Comparison of ENCODE assay signal across 26 mouse cellular contexts in the genomic region with DNA sequence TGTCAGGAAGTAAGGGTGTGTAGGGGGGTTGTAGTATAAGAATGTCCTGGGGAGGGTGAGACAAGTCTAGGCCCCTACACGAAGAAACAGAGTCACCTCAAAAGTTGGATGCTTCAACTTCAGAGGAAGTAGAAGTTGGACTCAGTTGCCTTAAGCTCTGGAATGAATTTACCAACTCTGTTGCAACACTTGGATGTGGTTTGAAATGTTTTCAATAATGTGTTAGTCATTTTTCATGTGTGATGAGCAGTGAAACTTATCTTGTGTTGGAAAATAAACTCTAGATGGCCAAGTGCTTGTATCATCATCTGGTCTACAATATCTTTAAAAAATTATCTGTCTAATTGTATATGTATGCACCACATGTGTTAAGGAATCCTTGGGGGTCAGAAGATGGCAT. TPM values are rescaled to one million over a fixed set of nuclear protein-coding genes. Genes with fewer than 3 reads are reported as not detected.
DNase-seq lines count a peak whose midpoint lies in the region; ATAC-seq and TF ChIP-seq lines count a peak whose summit lies in the region.
"Had no signal": no experiment of that assay in that cellular context is flagged by ENCODE, and none has a peak within 500 bp of the region (broad histone marks: within the 10 kb centered on the region; RNA-seq: fewer than 3 reads in every experiment).

No protein-coding gene starts in this region.

- WGBS in hindbrain, embryonic 11.5 days: 81% methylated on average over 1 of the region's 1 CpGs
- 79% methylated on average over 1 of the region's 1 CpGs for WGBS in hindbrain, postnatal 0 days

- no peaks in the 10 kb centered on the region for H3K79me2 ChIP-seq in myocyte (ENCODE audit: control insufficient read depth, insufficient read depth)

- no peaks in the 10 kb centered on the region for H3K9me3 ChIP-seq in hindbrain, embryonic 11.5 days (ENCODE audit: control insufficient read depth, low read length)
- H3K9me3 ChIP-seq in hindbrain, postnatal 0 days (ENCODE audit: low read length): no peaks in the 10 kb centered on the region
- H3K9me3 ChIP-seq: embryonic facial prominence, embryonic 12.5 days; G1E; heart, embryonic 15.5 days had no signal

- no peak overlapping the region for H3K4me2 ChIP-seq in myocyte (ENCODE audit: low read depth)
- no peak overlapping the region for H3K4me2 ChIP-seq in hindbrain, embryonic 11.5 days (replicated peaks; ENCODE audit: low read depth, low read length)
- no peak overlapping the region for H3K4me2 ChIP-seq in hindbrain, postnatal 0 days (ENCODE audit: low read depth, low read length)
- H3K4me2 ChIP-seq: embryonic facial prominence, embryonic 12.5 days; heart, embryonic 11.5 days; heart, embryonic 15.5 days; hindbrain, embryonic 14.5 days had no signal

- no peak for ATAC-seq in hindbrain, embryonic 11.5 days (ENCODE audit: low FRiP score)
- no peak for ATAC-seq in hindbrain, postnatal 0 days
- ATAC-seq: CD4-positive, CD25-positive, alpha-beta regulatory T cell, adult 4 months; forebrain, embryonic 14.5 days; intestine, embryonic 16.5 days had no signal

- peak overlapping the region; percentile 19; the same call in 1 of the 2 replicates for H3K27ac ChIP-seq in bone marrow macrophage, adult 2 months (ENCODE audit: insufficient read depth, low read depth, low read length)
- no peak overlapping the region for H3K27ac ChIP-seq in hindbrain, embryonic 11.5 days (ENCODE audit: low read depth, low read length)
- H3K27ac ChIP-seq in hindbrain, postnatal 0 days: no peak overlapping the region
- H3K27ac ChIP-seq: embryonic facial prominence, embryonic 12.5 days; heart, adult 2 months; heart, embryonic 15.5 days; hindbrain, embryonic 14.5 days had no signal

- H3K4me1 ChIP-seq in bone marrow macrophage, adult 2 months (ENCODE audit: control insufficient read depth, insufficient read depth, low read length): peaks cover 7% of the 10 kb centered on the region
- H3K4me1 ChIP-seq in hindbrain, embryonic 11.5 days (replicated peaks; ENCODE audit: control insufficient read depth, insufficient read depth, low read length): no peaks in the 10 kb centered on the region
- H3K4me1 ChIP-seq in hindbrain, postnatal 0 days (ENCODE audit: insufficient read depth, low read length): no peaks in the 10 kb centered on the region
- H3K4me1 ChIP-seq: embryonic facial prominence, embryonic 12.5 days; heart, embryonic 15.5 days had no signal

- no peak overlapping the region for H3K9ac ChIP-seq in hindbrain, embryonic 11.5 days (ENCODE audit: low read depth, low read length)
- H3K9ac ChIP-seq in hindbrain, postnatal 0 days (replicated peaks; ENCODE audit: low read length): no peak overlapping the region
- H3K9ac ChIP-seq: embryonic facial prominence, embryonic 12.5 days; heart, embryonic 15.5 days; hindbrain, embryonic 14.5 days had no signal

- DNase-seq in 3134 (ENCODE audit: extremely low read depth, insufficient read length, low spot score): peak; percentile 71
- peak; percentile 27 for DNase-seq in Muller cell, postnatal 12 days (ENCODE audit: inconsistent ontology term)
- no peak for DNase-seq in hindbrain, embryonic 11.5 days (ENCODE audit: low spot score)
- DNase-seq in layer of hippocampus, adult 11-12 months (ENCODE audit: low spot score): no peak
- no peak for DNase-seq in hindbrain, postnatal 0 days (ENCODE audit: low spot score)
- DNase-seq: adrenal gland, adult 8-10 months; adrenal gland, postnatal 36 days; cerebellum, adult 11 months; cerebellum, adult 9-10 months; cerebellum, postnatal 25 days; heart, adult 2 months; heart, postnatal 14 days had no signal

- TF ChIP-seq POLR2A in bone marrow macrophage, adult 2 months (IDR thresholded peaks at IDR 0.05; ENCODE audit: borderline replicate concordance, low read depth, low read length): no peak
- no peak for TF ChIP-seq POLR2A in myocyte (IDR thresholded peaks at IDR 0.05; ENCODE audit: insufficient read length, low read depth)

- H3K36me3 ChIP-seq in myocyte (ENCODE audit: control insufficient read depth, insufficient read depth): no peaks in the 10 kb centered on the region
- H3K36me3 ChIP-seq in hindbrain, embryonic 11.5 days (ENCODE audit: control insufficient read depth, insufficient read depth, low read length): no peaks in the 10 kb centered on the region
- no peaks in the 10 kb centered on the region for H3K36me3 ChIP-seq in hindbrain, postnatal 0 days (ENCODE audit: insufficient read depth, low read length)
- H3K36me3 ChIP-seq: embryonic facial prominence, embryonic 12.5 days; G1E; heart, embryonic 15.5 days had no signal

- no peak for TF ChIP-seq CTCF in bone marrow macrophage, adult 2 months (IDR thresholded peaks at IDR 0.05; ENCODE audit: low read depth, low read length)
- TF ChIP-seq CTCF in hindbrain, postnatal 0 days (IDR thresholded peaks at IDR 0.05; ENCODE audit: low read depth): no peak

- H3K4me3 ChIP-seq in bone marrow macrophage, adult 2 months (ENCODE audit: insufficient read depth, low read length): no peak overlapping the region
- H3K4me3 ChIP-seq in myocyte: no peak overlapping the region
- no peak overlapping the region for H3K4me3 ChIP-seq in hindbrain, embryonic 11.5 days (ENCODE audit: low read depth, low read length)
- H3K4me3 ChIP-seq in hindbrain, postnatal 0 days (ENCODE audit: low read length): no peak overlapping the region
- H3K4me3 ChIP-seq: embryonic facial prominence, embryonic 12.5 days; heart, adult 2 months; heart, embryonic 15.5 days had no signal

- H3K27me3 ChIP-seq in myocyte (ENCODE audit: control insufficient read depth, insufficient read depth, insufficient read length): no peaks in the 10 kb centered on the region
- H3K27me3 ChIP-seq in hindbrain, embryonic 11.5 days (ENCODE audit: control insufficient read depth, insufficient read depth, low read length): no peaks in the 10 kb centered on the region
- H3K27me3 ChIP-seq in hindbrain, postnatal 0 days (ENCODE audit: insufficient read depth, low read length): no peaks in the 10 kb centered on the region
- H3K27me3 ChIP-seq: embryonic facial prominence, embryonic 12.5 days; heart, embryonic 15.5 days had no signal

- no peak overlapping the region for H3ac ChIP-seq in myocyte (ENCODE audit: control insufficient read depth, insufficient read length)

TF ChIP-seq in myocyte, 11 proteins besides CTCF, POLR2A, EP300 and RAD21:
- no peak for TF ChIP-seq USF1 (IDR thresholded peaks at IDR 0.05; ENCODE audit: low read depth)
- no peak for TF ChIP-seq MAX (IDR thresholded peaks at IDR 0.05; ENCODE audit: low read depth)
- TF ChIP-seq CEBPB (IDR thresholded peaks at IDR 0.05; ENCODE audit: insufficient read depth, poor library complexity, severe bottlenecking): peak; percentile 94
- no peak for TF ChIP-seq REST (IDR thresholded peaks at IDR 0.05; ENCODE audit: insufficient read depth, insufficient read length)
- no peak for TF ChIP-seq POLR2AphosphoS2 (IDR thresholded peaks at IDR 0.05; ENCODE audit: insufficient read length, low read depth)

RNA-seq across cellular contexts. Expression of a gene that starts 5.1 kb away (rescaled TPM):
- not detected in 2 replicates for polyA plus RNA-seq in bone marrow macrophage, adult 2 months (2012; ENCODE audit: insufficient read depth, insufficient read length, missing spikeins)
- polyA plus RNA-seq in myocyte (2012; fragmentation: generic; extraction: Trizol): not detected
- not detected in 2 replicates for polyA plus RNA-seq in hindbrain, embryonic 11.5 days (2014; fragmentation: Nextera tagmentation; extraction: Ambion mirVana)
- total RNA-seq in hindbrain, postnatal 0 days (2014; rRNA removed): not detected in 2 replicates
- not detected in 2 replicates for polyA plus RNA-seq in hindbrain, postnatal 0 days (2015; fragmentation: Nextera tagmentation; extraction: Ambion mirVana)
- total RNA-seq: adrenal gland, adult 8-10 months; adrenal gland, postnatal 36 days; G1E; gastrocnemius, postnatal 4 days; heart, adult 2 months; heart, postnatal 14 days; hematopoietic stem cell, adult 5-6 weeks had no signal
- polyA plus RNA-seq: brain, embryonic 14.5 days; CD4-positive, CD25-positive, alpha-beta regulatory T cell, adult 4 months; cortical plate, adult 2 months; embryonic facial prominence, embryonic 12.5 days; forebrain, embryonic 14.5 days; G1E; heart, adult 2 months; heart, embryonic 11.5 days; heart, embryonic 15.5 days; hindbrain, embryonic 14.5 days; intestine, embryonic 16.5 days had no signal

RNA-seq across cellular contexts. Expression of a gene that starts 26.5 kb away (rescaled TPM):
- polyA plus RNA-seq in bone marrow macrophage, adult 2 months (2012; ENCODE audit: insufficient read depth, insufficient read length, missing spikeins): 41.9 and 43.3 TPM in 2 replicates
- 20.9 TPM for polyA plus RNA-seq in myocyte (2012; fragmentation: generic; extraction: Trizol)
- polyA plus RNA-seq in hindbrain, embryonic 11.5 days (2014; fragmentation: Nextera tagmentation; extraction: Ambion mirVana): 21.8 and 24.8 TPM in 2 replicates
- 16.0 and 16.7 TPM in 2 replicates for total RNA-seq in hindbrain, postnatal 0 days (2014; rRNA removed)
- 9.6 and 11.6 TPM in 2 replicates for polyA plus RNA-seq in hindbrain, postnatal 0 days (2015; fragmentation: Nextera tagmentation; extraction: Ambion mirVana)

RNA-seq across cellular contexts. Expression of a gene that starts 50.7 kb away (rescaled TPM):
- 34.2 and 37.2 TPM in 2 replicates for polyA plus RNA-seq in bone marrow macrophage, adult 2 months (2012; ENCODE audit: insufficient read depth, insufficient read length, missing spikeins)
- polyA plus RNA-seq in myocyte (2012; fragmentation: generic; extraction: Trizol): 11.5 TPM
- polyA plus RNA-seq in hindbrain, embryonic 11.5 days (2014; fragmentation: Nextera tagmentation; extraction: Ambion mirVana): 58.6 and 63.2 TPM in 2 replicates
- 36.6 and 50.8 TPM in 2 replicates for total RNA-seq in hindbrain, postnatal 0 days (2014; rRNA removed)
- 26.4 and 26.5 TPM in 2 replicates for polyA plus RNA-seq in hindbrain, postnatal 0 days (2015; fragmentation: Nextera tagmentation; extraction: Ambion mirVana)

Comparison
In these comparisons a context has a peak if more than half of its experiments do, and no peak if none do; other contexts are left out.
1. DNase-seq: peak in 3134 (single experiment) and Muller cell, postnatal 12 days (single experiment); none in hindbrain, embryonic 11.5 days (single experiment), layer of hippocampus, adult 11-12 months (single experiment) and hindbrain, postnatal 0 days (single experiment).